Mouse (Mus musculus) mesoderm, embryonic 11.5 days (tissue): ENCODE measurements around the gene Srgap2.

ENCODE experiments used
- DNase-seq: peaks from one replicate; pipeline ENCODE4 v3.0.0-alpha.2; 2012; ENCODE audit warnings: low read depth, low spot score

Srgap2 gene

GRCm38 (mm10) chr1:131527281-131528080 is at the start of gene Srgap2, which contains the start of gene Fam72a:
Srgap2 (minus strand) TSS chr1:131527352.
Fam72a (plus strand) TSS chr1:131527903.
- DNase-seq: peak; percentile 100

GRCm38 (mm10) chr1:131573721-131574120 is 46.6 kb upstream of the Srgap2 start:
- DNase-seq: peak; percentile 92

GRCm38 (mm10) chr1:131570391-131570790 is 43.2 kb upstream of the Srgap2 start:
- DNase-seq: no peak

- DNase-seq: no peak
These were observed 42.6 kb upstream of the Srgap2 start for GRCm38 (mm10) chr1:131569721-131570120.

- DNase-seq: peak; percentile 27
These were observed 38.9 kb upstream of the Srgap2 start for GRCm38 (mm10) chr1:131566056-131566455.

GRCm38 (mm10) chr1:131562081-131562480 is 34.9 kb upstream of the Srgap2 start:
- no peak for DNase-seq

- DNase-seq: no peak
These were observed 33.3 kb upstream of the Srgap2 start for GRCm38 (mm10) chr1:131560500-131560899.

GRCm38 (mm10) chr1:131555042-131555812 is 28.1 kb upstream of the Srgap2 start:
- peak; percentile 89 for DNase-seq

- no peak for DNase-seq
These were observed 26.3 kb upstream of the Srgap2 start for GRCm38 (mm10) chr1:131553428-131553827.

GRCm38 (mm10) chr1:131551956-131552355 is 24.8 kb upstream of the Srgap2 start:
- no peak for DNase-seq

GRCm38 (mm10) chr1:131548494-131549365 is 21.6 kb upstream of the Srgap2 start:
- peak; percentile 30 for DNase-seq

- DNase-seq: no peak
These were observed 19.9 kb upstream of the Srgap2 start for GRCm38 (mm10) chr1:131546798-131547690.

GRCm38 (mm10) chr1:131543886-131544565 is 16.9 kb upstream of the Srgap2 start:
- DNase-seq: no peak

GRCm38 (mm10) chr1:131541903-131542302 is 14.8 kb upstream of the Srgap2 start:
- DNase-seq: no peak

GRCm38 (mm10) chr1:131541431-131541830 is 14.3 kb upstream of the Srgap2 start:
- DNase-seq: no peak

GRCm38 (mm10) chr1:131540795-131541194 is 13.6 kb upstream of the Srgap2 start:
- no peak for DNase-seq

- no peak for DNase-seq
These were observed 12.6 kb upstream of the Srgap2 start for GRCm38 (mm10) chr1:131539771-131540170.

GRCm38 (mm10) chr1:131528561-131529166 is 1.5 kb upstream of the Srgap2 start:
- DNase-seq: no peak

GRCm38 (mm10) chr1:131528081-131528507 is 942 bp upstream of the Srgap2 start:
- DNase-seq: peak; percentile 68
